Mouse (Mus musculus): Measurements from ENCODE around the gene Slc8a2. TPM values are rescaled to one million over a fixed set of nuclear protein-coding genes. Genes with fewer than 3 reads are reported as not detected.

Slc8a2 gene
- 5.1 and 7.0 TPM in 2 replicates for polyA plus RNA-seq (2012; rRNA removed)

DNA sequence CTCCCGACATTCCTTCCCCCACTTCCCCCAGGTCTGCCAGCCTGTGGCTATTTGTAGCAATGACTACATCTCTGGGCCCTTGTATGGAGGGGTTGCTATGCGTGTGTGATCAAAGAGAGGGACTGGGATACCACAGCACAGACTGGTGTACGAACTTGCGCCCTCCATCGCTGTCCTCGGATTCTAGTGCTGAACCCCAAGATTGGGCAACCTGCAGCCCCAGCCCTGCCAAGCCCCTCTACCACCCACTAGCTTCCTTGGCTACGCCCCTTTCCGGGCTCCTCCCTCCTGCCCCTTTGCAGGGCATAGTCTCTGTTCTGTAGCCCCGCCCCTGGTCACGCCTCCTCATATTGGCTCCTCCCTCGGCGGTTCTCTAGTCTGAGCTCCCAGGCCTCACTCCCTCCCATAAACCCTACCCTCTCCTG, at the start of gene Slc8a2:
TSS of gene Slc8a2 (plus strand) at position 406 of the 425 bp plus-strand sequence.

DNA sequence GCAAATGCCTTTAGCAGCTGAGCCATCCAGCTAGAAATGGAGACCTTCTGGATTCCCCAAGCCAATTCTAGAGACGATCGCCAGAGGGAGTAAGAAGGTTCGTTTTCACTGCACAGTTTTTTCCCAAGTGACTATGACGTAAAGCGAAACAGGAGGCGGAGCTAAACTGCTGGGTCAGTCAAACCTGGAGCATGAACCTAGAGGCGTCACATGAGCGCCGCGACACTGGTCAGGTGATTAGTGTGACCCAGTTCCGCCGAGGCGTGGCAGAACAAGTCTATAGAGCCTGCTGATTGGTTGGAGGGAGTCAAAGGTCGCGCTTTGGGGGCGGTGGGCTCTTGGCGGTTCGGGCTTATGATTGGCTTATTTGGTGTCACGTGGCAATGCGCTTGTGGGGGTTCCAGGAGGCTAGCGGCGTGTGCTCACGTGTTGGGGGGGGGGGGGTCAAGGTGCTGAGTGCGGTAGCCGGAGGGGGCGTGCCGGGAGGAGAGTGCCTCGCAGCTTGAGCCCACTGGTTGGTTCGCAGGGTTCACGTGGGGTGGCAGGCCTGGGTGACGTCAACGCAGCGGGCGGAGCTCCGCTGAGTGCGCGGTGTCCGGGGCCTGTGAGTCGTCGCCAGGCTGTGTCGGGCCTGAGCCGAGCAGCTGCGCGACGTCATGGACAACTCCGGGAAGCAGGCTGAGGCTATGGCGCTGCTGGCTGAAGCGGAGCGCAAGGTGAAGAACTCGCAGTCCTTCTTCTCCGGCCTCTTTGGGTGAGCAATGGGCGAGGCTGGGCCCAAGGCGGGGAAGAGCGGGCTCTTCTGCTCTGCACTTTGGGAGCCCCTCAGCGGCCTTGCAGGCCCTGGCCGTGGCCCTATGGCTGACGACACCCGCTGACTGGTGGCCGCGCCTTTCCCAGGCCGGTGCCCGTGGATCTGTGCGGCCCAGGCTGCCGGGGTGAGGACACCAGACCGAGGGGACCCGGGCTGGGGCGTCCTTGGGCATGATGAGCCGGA, 31.3 kb upstream of the Slc8a2 start, which contains the start of gene Napa:
TSS of gene Napa (plus strand) at position 438 of the 997 bp plus-strand sequence.

DNA sequence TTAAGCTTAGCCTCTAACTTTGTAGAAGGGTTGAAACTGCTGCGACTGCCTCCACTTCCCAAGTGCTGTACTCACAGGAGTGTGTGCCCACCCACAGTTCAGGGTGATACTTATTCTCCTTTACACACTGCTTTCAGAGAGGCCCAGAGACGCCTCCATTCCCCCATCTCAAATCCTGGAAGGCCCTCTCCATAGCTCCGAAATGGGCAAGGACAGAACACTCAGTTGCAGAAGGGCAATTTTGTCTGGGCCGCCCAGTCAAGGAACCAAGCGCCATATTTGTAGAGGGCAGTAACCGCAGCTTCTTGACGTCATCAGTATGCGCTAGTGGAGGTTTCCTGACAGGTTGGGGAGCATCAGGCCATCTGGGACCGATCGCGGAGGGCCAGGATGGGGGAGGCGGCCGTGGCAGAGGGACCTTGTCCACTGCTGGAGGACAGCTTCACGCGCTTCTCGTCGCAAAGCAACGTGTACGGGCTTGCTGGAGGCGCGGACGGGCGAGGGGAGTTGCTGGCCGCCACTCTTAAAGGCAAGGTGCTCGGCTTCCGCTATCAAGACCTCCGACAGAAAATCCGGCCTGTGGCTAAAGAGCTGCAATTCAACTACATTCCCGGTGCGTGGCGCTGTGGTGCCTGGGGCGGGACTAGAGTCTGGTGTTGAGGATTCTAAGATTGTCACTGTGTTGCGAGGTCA, 9.9 kb upstream of the Slc8a2 start, which contains the start of gene Kptn:
TSS of gene Kptn (plus strand) at position 327 of the 693 bp plus-strand sequence.

DNA sequence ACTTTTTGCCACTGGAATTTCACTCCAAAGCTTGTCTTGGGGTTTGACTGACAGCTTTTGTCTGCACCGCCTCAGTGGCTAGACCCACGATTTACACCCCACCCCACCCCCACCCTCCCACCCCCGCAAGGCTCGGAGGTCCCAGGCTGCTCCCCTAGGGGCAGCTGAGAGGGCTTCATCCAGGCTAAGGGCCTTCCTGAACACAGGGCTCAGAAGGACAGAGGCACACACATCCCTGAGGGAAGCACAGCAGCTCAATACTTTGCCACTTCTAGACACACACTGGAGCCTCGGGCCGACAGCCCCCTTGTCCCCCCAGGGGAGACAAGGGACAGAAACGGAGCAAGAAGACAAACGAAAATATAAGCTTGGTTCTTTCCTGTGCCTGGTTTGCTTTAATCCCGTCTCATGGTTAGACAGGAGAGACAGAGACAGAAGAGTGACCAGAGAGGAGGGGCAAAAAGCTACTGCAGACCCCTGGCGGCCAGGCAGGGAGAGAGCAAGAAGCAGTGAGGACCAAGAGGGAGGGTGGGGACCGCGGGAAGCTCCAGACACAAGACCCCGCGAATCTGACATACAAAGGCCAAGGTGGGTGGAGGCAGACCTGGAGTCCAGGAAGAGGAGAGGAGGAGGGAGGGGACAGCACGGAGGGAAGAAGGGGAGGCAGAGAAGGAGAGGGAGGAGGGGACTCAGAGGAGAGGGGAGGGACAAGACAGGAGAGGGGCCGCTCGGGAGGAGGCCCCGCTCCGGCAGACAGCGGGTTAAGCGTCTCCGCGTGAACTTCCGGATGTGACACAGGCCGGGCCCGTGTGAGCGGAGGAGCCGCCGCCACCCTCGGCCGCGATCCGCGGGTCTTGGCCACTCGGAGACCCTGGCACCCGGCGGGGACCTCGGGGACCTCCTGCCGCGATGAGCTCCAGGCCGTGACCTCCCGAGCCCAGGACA, 45.2 kb downstream of the Slc8a2 start, which contains the start of gene Meis3:
TSS of gene Meis3 (plus strand) at position 494 of the 945 bp plus-strand sequence.

Other genes starting within 250 kb of the Slc8a2 start
- not detected in 2 replicates for gene Crx, start 249.9 kb upstream of the Slc8a2 start, polyA plus RNA-seq (2012; rRNA removed)
- gene Crxos, start 247.2 kb upstream of the Slc8a2 start, polyA plus RNA-seq (2012; rRNA removed) = not detected in 2 replicates
- gene Selenow, start 207.4 kb upstream of the Slc8a2 start, polyA plus RNA-seq (2012; rRNA removed) = 354 and 438 TPM in 2 replicates
- 207 and 250 TPM in 2 replicates for gene Nop53, start 183.8 kb upstream of the Slc8a2 start, polyA plus RNA-seq (2012; rRNA removed)
- gene Ehd2, start 162.3 kb upstream of the Slc8a2 start, polyA plus RNA-seq (2012; rRNA removed) = 92.0 and 104 TPM in 2 replicates
- 13.5 and 17.0 TPM in 2 replicates for gene Bicra, start 81.9 kb upstream of the Slc8a2 start, polyA plus RNA-seq (2012; rRNA removed)
- 0.29 and 0.33 TPM in 2 replicates for gene Zfp541, start 68.0 kb upstream of the Slc8a2 start, polyA plus RNA-seq (2012; rRNA removed)
- 244 and 259 TPM in 2 replicates for gene Napa, start 31.4 kb upstream of the Slc8a2 start, polyA plus RNA-seq (2012; rRNA removed)
- gene Kptn, start 9.9 kb upstream of the Slc8a2 start, polyA plus RNA-seq (2012; rRNA removed) = 37.2 and 41.3 TPM in 2 replicates
- gene Meis3, start 45.3 kb downstream of the Slc8a2 start, polyA plus RNA-seq (2012; rRNA removed) = 53.6 and 55.8 TPM in 2 replicates
- gene Dhx34, start 92.2 kb downstream of the Slc8a2 start, polyA plus RNA-seq (2012; rRNA removed) = 48.7 and 51.0 TPM in 2 replicates
- 0.87 and 0.90 TPM in 2 replicates for gene C5ar2, start 114.3 kb downstream of the Slc8a2 start, polyA plus RNA-seq (2012; rRNA removed)
- gene C5ar1, start 129.7 kb downstream of the Slc8a2 start, polyA plus RNA-seq (2012; rRNA removed) = 14.7 and 16.9 TPM in 2 replicates
- gene Inafm1, start 143.8 kb downstream of the Slc8a2 start, polyA plus RNA-seq (2012; rRNA removed) = 112 and 150 TPM in 2 replicates
- gene Ccdc9, start 157.0 kb downstream of the Slc8a2 start, polyA plus RNA-seq (2012; rRNA removed) = 32.9 and 36.1 TPM in 2 replicates
- 51.7 and 62.6 TPM in 2 replicates for gene Bbc3, start 178.6 kb downstream of the Slc8a2 start, polyA plus RNA-seq (2012; rRNA removed)